Mouse (Mus musculus) ES-E14 (cell line): ENCODE measurements around the gene Cetn2. TPM values are rescaled to one million over a fixed set of nuclear protein-coding genes. Genes with fewer than 3 reads are reported as not detected.

Experiments used
- DNase-seq: peaks from one replicate; pipeline ENCODE4 v3.0.0-alpha.2; 2013; ENCODE audit warnings: low read depth, low spot score
- H3K27ac ChIP-seq: 2 replicates; pipeline ENCODE4 v1.5.1; 2012; ENCODE audit warnings: low read depth, mild to moderate bottlenecking, low read length, moderate library complexity, mixed read lengths; ENCODE audit not compliant: poor library complexity, insufficient read depth, severe bottlenecking
- H3K36me3 ChIP-seq: 2 replicates; pipeline ENCODE4 v1.6.1; 2012; ENCODE audit warnings: mild to moderate bottlenecking, low read length, moderate library complexity, mixed read lengths; ENCODE audit not compliant: control insufficient read depth, poor library complexity, insufficient read depth, severe bottlenecking
- H3K4me1 ChIP-seq, 2 experiments: fragments of 150-350 bp in 1 of 2; sonication (generic) in 1 of 2; 2 replicates each; pipeline ENCODE4 v1.6.1; 2012; ENCODE audit warnings: low read length in 2 of 2, mild to moderate bottlenecking in 1 of 2, mixed read lengths in 1 of 2; ENCODE audit not compliant: control insufficient read depth in 2 of 2, insufficient read depth in 2 of 2, poor library complexity in 1 of 2
- H3K4me3 ChIP-seq, 2 experiments: fragments of 150-350 bp in 1 of 2; sonication (generic) in 1 of 2; 2 replicates each; pipeline ENCODE4 v1.5.1; 2012; ENCODE audit warnings: low read length in 2 of 2, low read depth in 1 of 2, mild to moderate bottlenecking in 1 of 2, mixed read lengths in 1 of 2; ENCODE audit not compliant: insufficient read depth in 1 of 2, poor library complexity in 1 of 2, severe bottlenecking in 1 of 2
- H3K9ac ChIP-seq: 2 replicates; pipeline ENCODE4 v1.6.1; 2012; ENCODE audit warnings: low read depth, mild to moderate bottlenecking, low read length, mixed read lengths; ENCODE audit not compliant: poor library complexity, insufficient read depth, severe bottlenecking
- H3K9me3 ChIP-seq: fragments of 150-350 bp; sonication (generic); 2 replicates; pipeline ENCODE4 v1.6.1; 2012; ENCODE audit warnings: low read depth, mild to moderate bottlenecking, low read length; ENCODE audit not compliant: control insufficient read depth, insufficient read depth
- CHD2 ChIP-seq: IDR thresholded peaks from 2 replicates; pipeline ENCODE4 v1.6.1; 2014; ENCODE audit warnings: mild to moderate bottlenecking, low read depth, low read length, inconsistent platforms
- HCFC1 ChIP-seq: IDR thresholded peaks from 2 replicates; pipeline ENCODE4 v1.6.1; 2012; ENCODE audit warnings: low read length, inconsistent platforms, borderline replicate concordance; ENCODE audit not compliant: insufficient read depth
- MAFK ChIP-seq: IDR thresholded peaks from 2 replicates; pipeline ENCODE4 v1.6.1; 2014; ENCODE audit warnings: mild to moderate bottlenecking, low read depth, low read length, inconsistent platforms; ENCODE audit not compliant: insufficient read depth
- ZC3H11A ChIP-seq: IDR thresholded peaks from 2 replicates; pipeline ENCODE4 v1.6.1; 2012; ENCODE audit warnings: low read depth, mild to moderate bottlenecking, inconsistent platforms, low read length, borderline replicate concordance
- ZNF384 ChIP-seq: IDR thresholded peaks from 2 replicates; pipeline ENCODE4 v1.6.1; 2012; ENCODE audit warnings: low read depth, low read length, inconsistent platforms
- in situ Hi-C, 2 experiments: fragments of 600-800 bp; cut with MboI; formaldehyde crosslinking; loops; one replicate each; pipeline ENCODE4 v1.15.1; 2025; ENCODE audit warnings: low sequenced_read_pairs in 2 of 2, inconsistent platforms in 1 of 2; ENCODE audit not compliant: unreplicated experiment in 2 of 2
- total RNA-seq: library from RNA; depleted of rRNA; stranded (reverse); fragments of 300-350 nt; gene quantifications from 2 replicates; pipeline ENCODE4 v1.2.3, GENCODE M21; 2012; rRNA removed

The Cetn2 gene
- total RNA-seq: 16.2 and 25.9 TPM in 2 replicates

GRCm38 (mm10) chrX:72917884-72918681 is at the start of gene Cetn2, which contains the start of gene Nsdhl:
TSS of gene Cetn2 (minus strand) at chrX:72918411.
TSS of gene Nsdhl (plus strand) at chrX:72918557.
- Histone ChIP-seq H3K9me3 (no peaks in the 10 kb centered on the region), H3K4me3 (peak within 1 kb of the TSS; percentile 84 to 90), H3K27ac (no peak within 1 kb of the TSS; the same call in 1 of the 2 replicates), H3K36me3 (no peaks in the 10 kb centered on the region; the same call in 1 of the 2 replicates), H3K9ac (peak within 1 kb of the TSS; percentile 84), H3K4me1 (no peaks in the 10 kb centered on the region)
- peak; percentile 72 for DNase-seq
- in situ Hi-C loops: no loop called here
- TF ChIP-seq ZC3H11A: no peak
- no peak for TF ChIP-seq HCFC1
- TF ChIP-seq MAFK: no peak
- no peak for TF ChIP-seq CHD2
- TF ChIP-seq ZNF384: no peak

- Histone ChIP-seq H3K9ac (no peak overlapping the region), H3K36me3 (no peaks in the 10 kb centered on the region), H3K9me3 (no peaks in the 10 kb centered on the region), H3K4me1 (no peaks in the 10 kb centered on the region), H3K4me3 (no peak overlapping the region), H3K27ac (no peak overlapping the region)
- TF ChIP-seq CHD2 (no peak), ZNF384 (no peak)
- no peak for DNase-seq
- in situ Hi-C loops: no loop called here
Observed at GRCm38 (mm10) chrX:72962743-72963142, 44.5 kb upstream of the Cetn2 start.

GRCm38 (mm10) chrX:72961511-72961910 is 43.3 kb upstream of the Cetn2 start:
- no peaks in the 10 kb centered on the region for H3K9me3 ChIP-seq
- peaks cover under 1% of the 10 kb centered on the region; the same call in 1 of the 2 replicates for H3K36me3 ChIP-seq
- H3K4me3 ChIP-seq: no peak overlapping the region
- DNase-seq: no peak
- no peak for TF ChIP-seq CHD2
- in situ Hi-C loops: no loop called here
- H3K9ac ChIP-seq: no peak overlapping the region
- no peak overlapping the region for H3K27ac ChIP-seq
- H3K4me1 ChIP-seq: no peaks in the 10 kb centered on the region

- in situ Hi-C loops: no loop called here
- Histone ChIP-seq H3K9ac (no peak overlapping the region), H3K4me3 (no peak overlapping the region), H3K9me3 (no peaks in the 10 kb centered on the region), H3K27ac (no peak overlapping the region), H3K4me1 (no peaks in the 10 kb centered on the region), H3K36me3 (peaks cover 2% of the 10 kb centered on the region; the same call in 1 of the 2 replicates)
- TF ChIP-seq MAFK (no peak), ZNF384 (no peak), HCFC1 (no peak), CHD2 (no peak), ZC3H11A (no peak)
- DNase-seq: peak; percentile 12
Observed at GRCm38 (mm10) chrX:72960431-72960830, 42.2 kb upstream of the Cetn2 start.

GRCm38 (mm10) chrX:72956486-72956885 is 38.3 kb upstream of the Cetn2 start:
- H3K4me3 ChIP-seq: no peak overlapping the region
- in situ Hi-C loops: no loop called here
- peaks cover 2% of the 10 kb centered on the region; the same call in 1 of the 2 replicates for H3K36me3 ChIP-seq
- no peaks in the 10 kb centered on the region for H3K4me1 ChIP-seq
- no peak for DNase-seq
- TF ChIP-seq HCFC1 (no peak), ZNF384 (no peak), CHD2 (no peak), MAFK (no peak), ZC3H11A (no peak)
- no peak overlapping the region for H3K27ac ChIP-seq
- no peak overlapping the region for H3K9ac ChIP-seq
- no peaks in the 10 kb centered on the region for H3K9me3 ChIP-seq
